Mouse (Mus musculus) forebrain, embryonic 11.5 days (tissue): ENCODE data around the gene Cdc5l. TPM values are rescaled to one million over a fixed set of nuclear protein-coding genes. Genes with fewer than 3 reads are reported as not detected.
"Not testable (repeated sequence)": the region's sequence is repeated elsewhere in the genome, so short reads cannot be mapped to it uniquely, and the experiment has no call there.

Experiments used
- ATAC-seq: fragments of 200-750 bp; cut with Nextera tagmentation; replicated peaks from 2 replicates; pipeline ENCODE4 v1.8.0; 2017; ENCODE audit warnings: moderate TSS enrichment; ENCODE audit not compliant: low FRiP score
- DNase-seq: peaks from one replicate; pipeline ENCODE4 v3.0.0-alpha.2; 2017; ENCODE audit warnings: low spot score
- H3K27ac ChIP-seq: fragments of 300-500 bp; sonication (generic); 2 replicates; pipeline ENCODE4 v1.5.1; 2014; ENCODE audit warnings: low read depth, low read length
- H3K27me3 ChIP-seq: fragments of 300-500 bp; sonication (generic); 2 replicates; pipeline ENCODE4 v1.6.1; 2014; ENCODE audit warnings: mild to moderate bottlenecking, low read length, mixed read lengths; ENCODE audit not compliant: control insufficient read depth, insufficient read depth
- H3K36me3 ChIP-seq: fragments of 300-500 bp; sonication (generic); 2 replicates; pipeline ENCODE4 v1.6.1; 2014; ENCODE audit warnings: mild to moderate bottlenecking, low read length, moderate library complexity, mixed read lengths; ENCODE audit not compliant: control insufficient read depth, insufficient read depth
- H3K4me1 ChIP-seq: fragments of 300-500 bp; sonication (generic); replicated peaks from 2 replicates; pipeline ENCODE4 v1.6.1; 2014; ENCODE audit warnings: low read length, mixed read lengths; ENCODE audit not compliant: control insufficient read depth, insufficient read depth
- H3K4me2 ChIP-seq: fragments of 300-500 bp; sonication (generic); 2 replicates; pipeline ENCODE4 v1.6.1; 2014; ENCODE audit warnings: low read depth, mild to moderate bottlenecking, low read length, moderate library complexity, mixed read lengths; ENCODE audit not compliant: severe bottlenecking
- H3K4me3 ChIP-seq: fragments of 300-500 bp; sonication (generic); 2 replicates; pipeline ENCODE4 v1.5.1; 2014; ENCODE audit warnings: low read depth, low read length
- H3K9ac ChIP-seq: fragments of 300-500 bp; sonication (generic); 2 replicates; pipeline ENCODE4 v1.6.1; 2014; ENCODE audit warnings: low read length
- H3K9me3 ChIP-seq: fragments of 300-500 bp; sonication (generic); 2 replicates; pipeline ENCODE4 v1.6.1; 2016; ENCODE audit warnings: low read length, mixed read lengths; ENCODE audit not compliant: control insufficient read depth
- WGBS: fragments of 180-500 bp; shearing (Covaris S2); extraction: QIAGEN DNeasy Blood & Tissue Kit; methylation state at CpG from one replicate; pipeline ENCODE4 v1.1.7; 2014; 5-methylcytosine and 5-hydroxymethylcytosine counted together
- polyA plus RNA-seq: library from polyadenylated mRNA; unstranded; fragments of >200 nt; fragmentation: Nextera tagmentation; extraction: Ambion mirVana; gene quantifications from 2 replicates; pipeline ENCODE4 v1.2.1, GENCODE M21; 2014

The Cdc5l gene
- polyA plus RNA-seq, 1 experiment from 2014 or later: 85.3 TPM

GRCm38 (mm10) chr17:45411617-45412016, 21.9 kb downstream of the Cdc5l start:
- H3K4me2 ChIP-seq, H3K9ac ChIP-seq, H3K27me3 ChIP-seq, H3K4me3 ChIP-seq, H3K27ac ChIP-seq, H3K4me1 ChIP-seq, H3K36me3 ChIP-seq, ATAC-seq, DNase-seq, H3K9me3 ChIP-seq: not testable (repeated sequence)
- 95% methylated on average over 2 of the region's 2 CpGs for WGBS

- Histone ChIP-seq H3K36me3 (peaks cover 2% of the 10 kb centered on the region; the same call in 1 of the 2 replicates), H3K4me3 (no peak overlapping the region), H3K4me1 (no peaks in the 10 kb centered on the region), H3K27ac (no peak overlapping the region), H3K9ac (no peak overlapping the region), H3K27me3 (no peaks in the 10 kb centered on the region), H3K4me2 (no peak overlapping the region), H3K9me3 (no peaks in the 10 kb centered on the region)
- DNase-seq (no peak), ATAC-seq (no peak)
- 93% methylated on average over 2 of the region's 2 CpGs for WGBS
Observed at GRCm38 (mm10) chr17:45408719-45409118, 24.8 kb downstream of the Cdc5l start.

GRCm38 (mm10) chr17:45406281-45406680, 27.3 kb downstream of the Cdc5l start:
- Histone ChIP-seq H3K4me3 (no peak overlapping the region), H3K27me3 (no peaks in the 10 kb centered on the region), H3K36me3 (peaks cover 2% of the 10 kb centered on the region; the same call in 1 of the 2 replicates), H3K4me1 (no peaks in the 10 kb centered on the region), H3K27ac (no peak overlapping the region), H3K4me2 (no peak overlapping the region), H3K9ac (no peak overlapping the region), H3K9me3 (no peaks in the 10 kb centered on the region)
- DNase-seq: no peak
- no peak for ATAC-seq
- WGBS: 95% methylated on average over 10 of the region's 10 CpGs

GRCm38 (mm10) chr17:45403207-45403606, 30.3 kb downstream of the Cdc5l start:
- peaks cover 2% of the 10 kb centered on the region; the same call in 1 of the 2 replicates for H3K36me3 ChIP-seq
- H3K27ac ChIP-seq: no peak overlapping the region
- no peaks in the 10 kb centered on the region for H3K9me3 ChIP-seq
- no peak overlapping the region for H3K9ac ChIP-seq
- WGBS: 30% methylated on average over 3 of the region's 3 CpGs
- ATAC-seq (no peak), DNase-seq (no peak)
- H3K27me3 ChIP-seq: no peaks in the 10 kb centered on the region
- no peak overlapping the region for H3K4me3 ChIP-seq
- H3K4me1 ChIP-seq: no peaks in the 10 kb centered on the region
- H3K4me2 ChIP-seq: no peak overlapping the region

GRCm38 (mm10) chr17:45402601-45403000, 30.9 kb downstream of the Cdc5l start:
- no peaks in the 10 kb centered on the region for H3K9me3 ChIP-seq
- H3K9ac ChIP-seq: no peak overlapping the region
- no peaks in the 10 kb centered on the region for H3K27me3 ChIP-seq
- ATAC-seq (no peak), DNase-seq (no peak)
- H3K27ac ChIP-seq: no peak overlapping the region
- no peak overlapping the region for H3K4me3 ChIP-seq
- H3K4me2 ChIP-seq: no peak overlapping the region
- H3K4me1 ChIP-seq: no peaks in the 10 kb centered on the region
- WGBS: 88% methylated on average over 3 of the region's 3 CpGs
- H3K36me3 ChIP-seq: peaks cover 2% of the 10 kb centered on the region; the same call in 1 of the 2 replicates

GRCm38 (mm10) chr17:45402126-45402525, 31.4 kb downstream of the Cdc5l start:
- Histone ChIP-seq H3K36me3 (peaks cover 2% of the 10 kb centered on the region; the same call in 1 of the 2 replicates), H3K4me2 (no peak overlapping the region), H3K4me3 (no peak overlapping the region), H3K27ac (no peak overlapping the region), H3K27me3 (no peaks in the 10 kb centered on the region), H3K4me1 (no peaks in the 10 kb centered on the region), H3K9me3 (no peaks in the 10 kb centered on the region), H3K9ac (no peak overlapping the region)
- 97% methylated on average over 1 of the region's 1 CpGs for WGBS
- no peak for ATAC-seq
- DNase-seq: no peak

GRCm38 (mm10) chr17:45401126-45401905, 32.2 kb downstream of the Cdc5l start:
- Histone ChIP-seq H3K9ac (no peak overlapping the region), H3K27ac (no peak overlapping the region), H3K27me3 (no peaks in the 10 kb centered on the region), H3K4me1 (no peaks in the 10 kb centered on the region), H3K4me3 (no peak overlapping the region), H3K4me2 (no peak overlapping the region), H3K9me3 (no peaks in the 10 kb centered on the region), H3K36me3 (no peaks in the 10 kb centered on the region)
- DNase-seq: no peak
- ATAC-seq: no peak
- WGBS: 95% methylated on average over 5 of the region's 5 CpGs

GRCm38 (mm10) chr17:45398021-45398420, 35.5 kb downstream of the Cdc5l start:
- no peaks in the 10 kb centered on the region; the same call in 1 of the 2 replicates for H3K36me3 ChIP-seq

GRCm38 (mm10) chr17:45397541-45397940, 36.0 kb downstream of the Cdc5l start:
- H3K36me3 ChIP-seq: no peaks in the 10 kb centered on the region; the same call in 1 of the 2 replicates
- no peak overlapping the region for H3K4me3 ChIP-seq
- no peaks in the 10 kb centered on the region for H3K9me3 ChIP-seq
- H3K9ac ChIP-seq: no peak overlapping the region
- ATAC-seq (no peak), DNase-seq (no peak)
- no peak overlapping the region for H3K27ac ChIP-seq
- H3K4me1 ChIP-seq: no peaks in the 10 kb centered on the region
- WGBS: 76% methylated on average over 3 of the region's 3 CpGs
- no peaks in the 10 kb centered on the region for H3K27me3 ChIP-seq
- H3K4me2 ChIP-seq: no peak overlapping the region

More at GRCm38 (mm10) chr17:45398021-45398420, 35.5 kb downstream of the Cdc5l start:
- Histone ChIP-seq H3K4me1 (no peaks in the 10 kb centered on the region), H3K27me3 (no peaks in the 10 kb centered on the region), H3K4me2 (no peak overlapping the region), H3K4me3 (no peak overlapping the region), H3K27ac (no peak overlapping the region), H3K9me3 (no peaks in the 10 kb centered on the region), H3K9ac (no peak overlapping the region)
- whole genome bisulfite sequencing: 89% methylated on average over 2 of the region's 2 CpGs
- no peak for ATAC-seq
- DNase-seq: no peak
